Mouse (Mus musculus) MEL (cell line): ENCODE measurements around the gene Elavl4.

ENCODE experiments used
- POLR2A ChIP-seq, 2 experiments: IDR thresholded peaks; 2 replicates each; pipeline ENCODE4 v1.6.1; 2011 to 2012; ENCODE audit warnings: low read length in 2 of 2, mild to moderate bottlenecking in 2 of 2, control low read depth in 1 of 2, improper control_type of control experiment in 1 of 2, low read depth in 1 of 2, moderate library complexity in 1 of 2; ENCODE audit not compliant: control insufficient read depth in 1 of 2, insufficient read depth in 1 of 2, poor library complexity in 1 of 2
- TBP ChIP-seq: IDR thresholded peaks from 2 replicates; pipeline ENCODE4 v1.8.0; 2011; ENCODE audit warnings: low read depth, low read length, improper control_type of control experiment

GRCm38 (mm10) chr4:110351178-110352000, at the start of gene Elavl4:
- TF ChIP-seq TBP: no peak
- no peak for TF ChIP-seq POLR2A (IDR thresholded peaks at IDR 0.05; ENCODE audit: control insufficient read depth in 1 of 2, insufficient read depth in 1 of 2, low read depth in 1 of 2, low read length in 2 of 2, poor library complexity in 1 of 2)
